Mouse (Mus musculus) C2C12 (cell line): ENCODE results near the gene Mprip.

ENCODE experiments used
- MAX ChIP-seq: IDR thresholded peaks from one replicate; pipeline ENCODE4 v1.6.1; 2011; ENCODE audit warnings: mild to moderate bottlenecking, control low read depth
- MYOG ChIP-seq: IDR thresholded peaks from one replicate; pipeline ENCODE4 v1.6.1; 2011; ENCODE audit not compliant: control insufficient read depth, insufficient read length; ENCODE audit errors: extremely low read depth

DNA sequence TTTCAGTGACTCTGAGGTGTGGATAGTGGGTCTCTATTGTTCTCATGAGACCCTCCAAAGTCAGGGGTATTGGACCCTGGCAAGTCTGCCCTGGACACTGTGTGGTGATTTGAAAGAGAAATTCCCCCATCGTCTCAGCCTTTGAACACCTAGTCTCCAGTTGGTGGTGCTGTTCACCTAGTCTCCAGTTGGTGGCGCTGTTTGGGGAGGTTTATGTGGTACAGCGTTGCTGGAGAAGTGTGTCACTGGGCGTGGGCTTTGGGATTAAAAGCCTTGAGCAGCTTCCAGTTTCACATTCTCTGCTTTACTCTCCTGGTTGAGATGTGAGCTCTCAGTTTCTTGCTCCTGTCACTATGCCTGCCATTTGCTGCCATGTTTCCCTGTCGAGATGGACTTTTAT is 28.1 kb upstream of the Mprip start:
- TF ChIP-seq MAX (no peak), MYOG (no peak)
